ENCODE assay signal across 8 mouse cellular contexts in the genomic region with DNA sequence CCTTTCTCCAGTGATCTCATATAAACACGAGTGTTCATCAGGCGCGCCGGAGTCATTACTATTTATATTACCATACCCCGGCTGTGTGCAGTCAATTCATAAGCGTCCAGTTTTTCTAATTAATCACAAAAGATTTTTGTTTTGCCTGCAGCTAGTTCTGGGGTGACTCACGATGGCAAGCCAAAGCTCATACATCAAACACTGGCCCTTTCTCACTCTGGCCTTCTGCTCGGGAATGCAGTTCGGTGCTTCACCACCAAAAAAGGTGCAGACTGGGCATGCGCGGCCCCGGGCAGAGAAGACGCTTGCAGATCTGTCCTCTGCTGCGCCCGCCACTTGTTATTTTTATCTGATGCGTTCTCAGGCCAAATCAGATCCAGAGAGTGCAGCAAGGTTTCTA.
DNase-seq lines count a peak whose midpoint lies in the region; ATAC-seq lines count a peak whose summit lies in the region.

No protein-coding gene starts in this region.

- H3K27me3 ChIP-seq in neural tube, embryonic 15.5 days (replicated peaks): 0 out of 2 replicates have a peak, but pooled peaks cover under 1% of the 10 kb centered on the region

- no peak; the same call in 1 of the 2 replicates for ATAC-seq in neural tube, embryonic 15.5 days (ENCODE audit: low FRiP score)
- no peak for ATAC-seq in inflammation-experienced regulatory T-cells, adult 6 months
- ATAC-seq in monocyte, adult 5-6 weeks (replicated peaks; ENCODE audit: insufficient number of reproducible peaks, low FRiP score, low TSS enrichment, poor library complexity, severe bottlenecking): no peak

- no peak overlapping the region for H3K9ac ChIP-seq in neural tube, embryonic 15.5 days (replicated peaks)

- peaks cover 8% of the 10 kb centered on the region; the same call in 1 of the 2 replicates for H3K4me1 ChIP-seq in neural tube, embryonic 15.5 days

- no peaks in the 10 kb centered on the region for H3K9me3 ChIP-seq in neural tube, embryonic 15.5 days (replicated peaks)

- peak; percentile 88 for DNase-seq in adrenal gland, postnatal 10 days
- DNase-seq in cerebellum, postnatal 25 days: peak; percentile 77 to 90
- peak; percentile 50 for DNase-seq in gastrocnemius, postnatal 14 days
- DNase-seq in kidney, adult 9 months: peak; percentile 6
- peak; percentile 93 for DNase-seq in left cerebral cortex, postnatal 4 days

- no peaks in the 10 kb centered on the region for H3K36me3 ChIP-seq in neural tube, embryonic 15.5 days

- intact Hi-C loops in gastrocnemius, postnatal 14 days (cut with DNase I; ENCODE audit: low total_unique reads): no loop called here
- intact Hi-C loops in left cerebral cortex, postnatal 4 days (cut with DNase I): no loop called here

- 41% methylated on average over 16 of the region's 16 CpGs for WGBS in neural tube, embryonic 15.5 days

- no peak overlapping the region for H3K4me3 ChIP-seq in neural tube, embryonic 15.5 days (replicated peaks)

- H3K27ac ChIP-seq in neural tube, embryonic 15.5 days (replicated peaks): no peak overlapping the region

- peak overlapping the region; percentile 11 for H3K4me2 ChIP-seq in neural tube, embryonic 15.5 days

Comparison
In these comparisons a context has a peak if more than half of its experiments do, and no peak if none do; other contexts are left out.
1. DNase-seq: peak in every context shown above with its lines; median percentile 93 in left cerebral cortex, postnatal 4 days; 88 in adrenal gland, postnatal 10 days; 84 in cerebellum, postnatal 25 days; 50 in gastrocnemius, postnatal 14 days; 6 in kidney, adult 9 months.